Mouse (Mus musculus) CH12.LX (cell line): Measurements from ENCODE around the gene Uba52. TPM values are rescaled to one million over a fixed set of nuclear protein-coding genes. Genes with fewer than 3 reads are reported as not detected.

Source experiments
- DNase-seq: peaks from one replicate; pipeline ENCODE4 v3.0.0-alpha.2; 2013; ENCODE audit errors: extremely low read depth
- H3K27ac ChIP-seq: 2 replicates; pipeline ENCODE4 v1.5.1; 2012; ENCODE audit warnings: low read depth, mild to moderate bottlenecking, control low read depth, moderate library complexity; ENCODE audit not compliant: insufficient read depth
- H3K27me3 ChIP-seq: replicated peaks from 2 replicates; pipeline ENCODE3; 2012; ENCODE audit warnings: inconsistent platforms
- H3K36me3 ChIP-seq, 2 experiments: replicated peaks in 1 of 2; 2 replicates each; pipeline versions ENCODE3 to v1.6.1; 2012; ENCODE audit warnings: inconsistent platforms in 1 of 2, low read length in 1 of 2, mild to moderate bottlenecking in 1 of 2, mixed read lengths in 1 of 2, moderate library complexity in 1 of 2; ENCODE audit not compliant: control insufficient read depth in 1 of 2, insufficient read depth in 1 of 2
- H3K4me1 ChIP-seq, 2 experiments: 2 replicates each; pipeline ENCODE4 v1.6.1; 2012; ENCODE audit warnings: inconsistent platforms in 1 of 2, moderate library complexity in 1 of 2; ENCODE audit not compliant: insufficient read depth in 2 of 2, control insufficient read depth in 1 of 2
- H3K4me2 ChIP-seq: 2 replicates; pipeline ENCODE4 v1.6.1; 2012; ENCODE audit warnings: low read depth, mild to moderate bottlenecking, control low read depth; ENCODE audit not compliant: poor library complexity, insufficient read depth, severe bottlenecking
- H3K4me3 ChIP-seq, 3 experiments: fragments of 150-350 bp in 1 of 3; sonication (generic) in 1 of 3; replicated peaks in 1 of 3; 2 replicates each; pipeline versions ENCODE3 to v1.5.1; 2011 to 2012; ENCODE audit warnings: low read depth in 2 of 3, low read length in 2 of 3, mild to moderate bottlenecking in 2 of 3, moderate library complexity in 2 of 3, control low read depth in 1 of 3, improper control_type of control experiment in 1 of 3, inconsistent platforms in 1 of 3, mixed read lengths in 1 of 3; ENCODE audit not compliant: poor library complexity in 1 of 3
- H3K79me2 ChIP-seq: replicated peaks from 2 replicates; pipeline ENCODE4 v1.6.1; 2012; ENCODE audit warnings: mild to moderate bottlenecking, moderate library complexity; ENCODE audit not compliant: control insufficient read depth, poor library complexity, insufficient read depth, severe bottlenecking; ENCODE audit errors: extremely low read depth
- H3K9ac ChIP-seq: 2 replicates; pipeline ENCODE4 v1.6.1; 2012; ENCODE audit warnings: low read depth, mild to moderate bottlenecking, control low read depth, moderate library complexity; ENCODE audit not compliant: insufficient read depth
- H3K9me3 ChIP-seq: replicated peaks from 2 replicates; pipeline ENCODE3; 2012; ENCODE audit warnings: low read length, inconsistent platforms, mixed read lengths
- CHD1 ChIP-seq: IDR thresholded peaks from 2 replicates; pipeline ENCODE4 v1.6.1; 2012; ENCODE audit warnings: low read depth, low read length, improper control_type of control experiment, inconsistent platforms
- CHD2 ChIP-seq: IDR thresholded peaks from 2 replicates; pipeline ENCODE4 v1.6.1; 2011; ENCODE audit warnings: low read length, improper control_type of control experiment
- CTCF ChIP-seq, 2 experiments: IDR thresholded peaks in 1 of 2; conservative IDR thresholded peaks in 1 of 2; 2 replicates each; pipeline ENCODE4 v1.5.1; 2011 to 2012; ENCODE audit warnings: low read depth in 2 of 2, low read length in 2 of 2, improper control_type of control experiment in 1 of 2, inconsistent platforms in 1 of 2, mild to moderate bottlenecking in 1 of 2, moderate library complexity in 1 of 2
- ETS1 ChIP-seq: conservative IDR thresholded peaks from 2 replicates; pipeline ENCODE4 v1.6.1; 2012; ENCODE audit warnings: low read depth, mild to moderate bottlenecking, inconsistent platforms, low read length, improper control_type of control experiment, moderate library complexity
- HCFC1 ChIP-seq: IDR thresholded peaks from 2 replicates; pipeline ENCODE4 v1.6.1; 2012; ENCODE audit warnings: low read depth, mild to moderate bottlenecking, inconsistent platforms, low read length, improper control_type of control experiment
- KAT2A ChIP-seq: IDR thresholded peaks from 2 replicates; pipeline ENCODE4 v1.6.1; 2012; ENCODE audit warnings: low read length, improper control_type of control experiment, inconsistent platforms; ENCODE audit not compliant: insufficient replicate concordance
- MAX ChIP-seq: IDR thresholded peaks from 2 replicates; pipeline ENCODE4 v1.6.1; 2011; ENCODE audit warnings: low read length, improper control_type of control experiment
- MXI1 ChIP-seq: IDR thresholded peaks from 2 replicates; pipeline ENCODE4 v1.6.1; 2011; ENCODE audit warnings: mild to moderate bottlenecking, low read depth, low read length, improper control_type of control experiment
- MYC ChIP-seq: IDR thresholded peaks from 2 replicates; pipeline ENCODE4 v1.6.1; 2011; ENCODE audit warnings: low read depth, mild to moderate bottlenecking, improper control_type of control experiment, low read length
- NELFE ChIP-seq: IDR thresholded peaks from 2 replicates; pipeline ENCODE4 v1.6.1; 2011; ENCODE audit warnings: low read depth, low read length, improper control_type of control experiment
- NRF1 ChIP-seq: IDR thresholded peaks from 2 replicates; pipeline ENCODE4 v1.6.1; 2014; ENCODE audit warnings: low read depth, mild to moderate bottlenecking, inconsistent platforms, low read length, improper control_type of control experiment, moderate library complexity
- POLR2A ChIP-seq: IDR thresholded peaks from 2 replicates; pipeline ENCODE4 v1.6.1; 2011; ENCODE audit warnings: low read depth, mild to moderate bottlenecking, improper control_type of control experiment, low read length
- SIN3A ChIP-seq: IDR thresholded peaks from 2 replicates; pipeline ENCODE4 v1.6.1; 2012; ENCODE audit warnings: low read length, improper control_type of control experiment, inconsistent platforms
- TCF12 ChIP-seq: IDR thresholded peaks from 2 replicates; pipeline ENCODE4 v1.6.1; 2014; ENCODE audit warnings: low read depth, mild to moderate bottlenecking, inconsistent platforms, low read length, improper control_type of control experiment
- ZMIZ1 ChIP-seq: IDR thresholded peaks from 2 replicates; pipeline ENCODE4 v1.6.1; 2012; ENCODE audit warnings: low read depth, mild to moderate bottlenecking, inconsistent platforms, low read length, improper control_type of control experiment
- dilution Hi-C: fragments of 300-500 bp; cut with MboI; formaldehyde crosslinking; loops from 2 replicates; pipeline ENCODE4 v1.14.3; 2020; ENCODE audit warnings: low sequenced_read_pairs; ENCODE audit not compliant: extremely low pct_unique_long_range_greater_than_20kb, extremely low pct_ligation_motif_present
- in situ Hi-C: fragments of 300-500 bp; cut with MboI; formaldehyde crosslinking; loops from 3 replicates; pipeline ENCODE4 v1.14.3; 2019; ENCODE audit warnings: low sequenced_read_pairs, low pct_ligation_motif_present, low pct_unique_long_range_greater_than_20kb, mixed read lengths
- polyA plus RNA-seq: library from polyadenylated mRNA; unstranded; fragments of >175 nt; gene quantifications from 2 replicates; pipeline ENCODE4 v1.2.1, GENCODE M21; 2012; ENCODE audit warnings: low read depth; ENCODE audit not compliant: insufficient read length
- total RNA-seq, 2 experiments: library from RNA; depleted of rRNA; stranded (reverse); fragments of 300-350 nt in 1 of 2; fragments of >200 nt in 1 of 2; gene quantifications; 2 replicates each; pipeline ENCODE4 v1.2.3; 2012 to 2014

Uba52 gene
- total and polyA plus RNA-seq, 3 experiments: 1,181 to 3,341 (median 1,372) TPM

DNA sequence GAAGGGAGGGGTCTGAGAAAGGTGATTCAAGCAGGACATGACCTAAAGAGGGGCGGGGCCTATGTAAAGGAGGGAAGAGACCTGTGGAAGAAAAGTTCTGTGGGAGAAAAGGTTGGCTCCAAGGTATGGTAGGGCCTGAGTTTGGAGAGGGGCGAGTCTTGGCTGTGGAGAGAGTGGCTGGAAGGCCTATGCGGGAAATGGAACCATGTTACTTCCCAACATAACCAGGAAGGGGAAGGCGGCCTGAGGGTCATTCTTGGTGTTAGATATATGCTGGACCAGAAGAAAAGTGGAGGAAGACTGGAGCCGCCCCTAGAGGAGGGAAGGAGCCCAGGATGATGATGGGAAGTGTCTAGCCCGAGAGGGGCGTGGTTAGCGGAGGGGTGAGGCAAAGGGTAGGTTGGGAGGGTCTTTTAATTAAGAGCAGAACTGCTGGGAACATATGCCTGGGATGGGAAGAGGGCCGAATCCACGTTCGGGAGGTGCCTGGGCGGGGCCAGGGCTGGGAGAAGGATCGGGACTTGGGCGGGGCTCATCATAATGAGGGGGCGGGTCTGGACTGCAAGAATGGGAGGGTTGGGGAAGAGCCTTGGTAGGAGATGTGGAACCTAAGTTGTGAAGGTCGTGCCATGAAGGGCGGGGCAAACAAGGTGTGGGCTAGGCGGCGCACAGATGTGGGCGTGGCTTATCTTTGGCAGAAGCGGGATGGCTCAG lies 33.2 kb downstream of the Uba52 start (continued):
- 0 out of 2 replicates have a peak, but pooled peaks have one; percentile 15 for TF ChIP-seq NRF1
- no peak for TF ChIP-seq CTCF (conservative IDR thresholded peaks at IDR 0.05 in 1 of 2, IDR thresholded peaks at IDR 0.05 in 1 of 2; ENCODE audit: low read depth in 2 of 2, low read length in 2 of 2)

GRCm38 (mm10) chr8:70476333-70477268 lies 34.0 kb downstream of the Uba52 start, which contains the start of gene Klhl26:
Klhl26 (minus strand) TSS chr8:70476968.
- in situ Hi-C loops (no loop called here), dilution Hi-C loops (no loop called here)
- peak; percentile 99 for DNase-seq
- Histone ChIP-seq H3K27ac (peak within 1 kb of the TSS; percentile 21; the same call in 1 of the 2 replicates), H3K9me3 (no peaks in the 10 kb centered on the region), H3K27me3 (peaks cover 33% of the 10 kb centered on the region), H3K4me3 (peak within 1 kb of the TSS; percentile 76 to 95 (median 87)), H3K4me1 (peaks cover 0 to 26% of the 10 kb centered on the region in 2 experiments; a peak in 2 of 4 replicates), H3K9ac (peak within 1 kb of the TSS; percentile 90), H3K36me3 (peaks cover 0 to 24% of the 10 kb centered on the region in 2 experiments), H3K79me2 (no peaks in the 10 kb centered on the region), H3K4me2 (peak within 1 kb of the TSS; percentile 72)
- no peak for TF ChIP-seq CHD2
- peak; percentile 74 for TF ChIP-seq NELFE
- TF ChIP-seq ZMIZ1: peak; percentile 42; the same call in 1 of the 2 replicates
- TF ChIP-seq KAT2A: no peak
- TF ChIP-seq MAX: peak; percentile 52; the same call in 1 of the 2 replicates
- 0 out of 2 replicates have a peak, but pooled peaks have one; percentile 33 for TF ChIP-seq CHD1
- peak; percentile 68; the same call in 1 of the 2 replicates for TF ChIP-seq SIN3A
- TF ChIP-seq ETS1: peak; percentile 7; the same call in 1 of the 2 replicates
- peak; percentile 37; the same call in 1 of the 2 replicates for TF ChIP-seq NRF1
- peak; percentile 85; the same call in 1 of the 2 replicates for TF ChIP-seq MXI1
- TF ChIP-seq MYC: 0 out of 2 replicates have a peak, but pooled peaks have one; percentile 55
- peak; percentile 73 for TF ChIP-seq POLR2A
- peak; percentile 65 for TF ChIP-seq TCF12
- peak; percentile 6; the same call in 1 of the 2 replicates for TF ChIP-seq HCFC1
- TF ChIP-seq CTCF (conservative IDR thresholded peaks at IDR 0.05 in 1 of 2, IDR thresholded peaks at IDR 0.05 in 1 of 2; ENCODE audit: low read depth in 2 of 2, low read length in 2 of 2): no peak
